Mouse (Mus musculus) forebrain, embryonic 11.5 days (tissue): ENCODE measurements around the gene Calhm3. TPM values are rescaled to one million over a fixed set of nuclear protein-coding genes. Genes with fewer than 3 reads are reported as not detected.
"Not testable (repeated sequence)": the region's sequence is repeated elsewhere in the genome, so short reads cannot be mapped to it uniquely, and the experiment has no call there.

Experiments
- ATAC-seq: fragments of 200-750 bp; cut with Nextera tagmentation; replicated peaks from 2 replicates; pipeline ENCODE4 v1.8.0; 2017; ENCODE audit warnings: moderate TSS enrichment; ENCODE audit not compliant: low FRiP score
- DNase-seq: peaks from one replicate; pipeline ENCODE4 v3.0.0-alpha.2; 2017; ENCODE audit warnings: low spot score
- H3K27ac ChIP-seq: fragments of 300-500 bp; sonication (generic); 2 replicates; pipeline ENCODE4 v1.5.1; 2014; ENCODE audit warnings: low read depth, low read length
- H3K27me3 ChIP-seq: fragments of 300-500 bp; sonication (generic); 2 replicates; pipeline ENCODE4 v1.6.1; 2014; ENCODE audit warnings: mild to moderate bottlenecking, low read length, mixed read lengths; ENCODE audit not compliant: control insufficient read depth, insufficient read depth
- H3K36me3 ChIP-seq: fragments of 300-500 bp; sonication (generic); 2 replicates; pipeline ENCODE4 v1.6.1; 2014; ENCODE audit warnings: mild to moderate bottlenecking, low read length, moderate library complexity, mixed read lengths; ENCODE audit not compliant: control insufficient read depth, insufficient read depth
- H3K4me1 ChIP-seq: fragments of 300-500 bp; sonication (generic); replicated peaks from 2 replicates; pipeline ENCODE4 v1.6.1; 2014; ENCODE audit warnings: low read length, mixed read lengths; ENCODE audit not compliant: control insufficient read depth, insufficient read depth
- H3K4me2 ChIP-seq: fragments of 300-500 bp; sonication (generic); 2 replicates; pipeline ENCODE4 v1.6.1; 2014; ENCODE audit warnings: low read depth, mild to moderate bottlenecking, low read length, moderate library complexity, mixed read lengths; ENCODE audit not compliant: severe bottlenecking
- H3K4me3 ChIP-seq: fragments of 300-500 bp; sonication (generic); 2 replicates; pipeline ENCODE4 v1.5.1; 2014; ENCODE audit warnings: low read depth, low read length
- H3K9ac ChIP-seq: fragments of 300-500 bp; sonication (generic); 2 replicates; pipeline ENCODE4 v1.6.1; 2014; ENCODE audit warnings: low read length
- H3K9me3 ChIP-seq: fragments of 300-500 bp; sonication (generic); 2 replicates; pipeline ENCODE4 v1.6.1; 2016; ENCODE audit warnings: low read length, mixed read lengths; ENCODE audit not compliant: control insufficient read depth
- WGBS: fragments of 180-500 bp; shearing (Covaris S2); extraction: QIAGEN DNeasy Blood & Tissue Kit; methylation state at CpG from one replicate; pipeline ENCODE4 v1.1.7; 2014; 5-methylcytosine and 5-hydroxymethylcytosine counted together
- polyA plus RNA-seq: library from polyadenylated mRNA; unstranded; fragments of >200 nt; fragmentation: Nextera tagmentation; extraction: Ambion mirVana; gene quantifications from 2 replicates; pipeline ENCODE4 v1.2.1, GENCODE M21; 2014

Calhm3 gene
- polyA plus RNA-seq, 1 experiment from 2014 or later = not detected

GRCm38 (mm10) chr19:47139611-47140010, 18.0 kb downstream of the Calhm3 start:
- H3K27ac ChIP-seq, H3K4me1 ChIP-seq, H3K9me3 ChIP-seq, H3K9ac ChIP-seq, ATAC-seq, H3K36me3 ChIP-seq, H3K4me2 ChIP-seq, DNase-seq, H3K27me3 ChIP-seq, H3K4me3 ChIP-seq: not testable (repeated sequence)
- 51% methylated on average over 7 of the region's 7 CpGs for WGBS

DNA sequence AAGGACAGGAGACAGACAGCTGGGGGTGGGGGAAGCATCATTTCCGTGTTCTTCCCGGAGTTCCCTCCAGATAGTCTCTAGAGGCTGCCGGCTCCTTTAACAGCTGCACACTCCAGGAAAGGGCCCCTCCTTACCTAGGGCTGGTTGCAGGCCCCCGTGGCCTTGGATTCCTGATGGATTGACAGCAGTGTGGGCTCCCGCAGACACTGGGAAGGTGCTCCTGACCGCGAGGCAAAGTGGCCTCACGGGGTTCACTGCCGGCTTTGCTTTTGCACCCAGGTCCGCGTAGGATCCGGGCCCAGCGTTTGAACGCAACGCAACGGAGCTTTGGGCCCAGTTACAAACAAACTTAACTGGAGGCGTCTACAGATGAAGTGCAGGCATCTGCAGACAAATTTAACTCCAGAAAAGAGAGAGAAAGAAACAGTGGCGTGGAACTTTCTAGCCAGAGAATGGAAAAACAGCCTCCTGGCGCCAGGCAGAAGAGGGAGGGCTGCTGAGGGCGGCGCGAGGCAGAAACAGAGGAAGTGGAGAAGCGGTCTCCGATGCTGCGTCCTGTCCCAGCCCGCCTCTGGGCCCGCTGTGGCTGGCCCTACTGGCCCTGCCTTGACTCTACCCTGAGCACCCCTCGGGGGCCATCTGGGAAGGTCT, 19.7 kb downstream of the Calhm3 start, which contains the start of gene Calhm2:
Calhm2 (minus strand) TSS at position 524 of the 651 bp plus-strand sequence.
- H3K27ac ChIP-seq = no peak within 1 kb of the TSS
- no peaks in the 10 kb centered on the region for H3K27me3 ChIP-seq
- no peaks in the 10 kb centered on the region for H3K36me3 ChIP-seq
- H3K4me2 ChIP-seq = peak within 1 kb of the TSS; percentile 41
- H3K9ac ChIP-seq = peak within 1 kb of the TSS; percentile 62
- no peaks in the 10 kb centered on the region for H3K9me3 ChIP-seq
- ATAC-seq (no peak; the same call in 1 of the 2 replicates), DNase-seq (peak; percentile 57)
- H3K4me3 ChIP-seq = peak within 1 kb of the TSS; percentile 14; the same call in 1 of the 2 replicates
- peaks cover 2% of the 10 kb centered on the region; the same call in 1 of the 2 replicates for H3K4me1 ChIP-seq
- 12% methylated on average over 28 of the region's 28 CpGs for WGBS

- DNase-seq = no peak
- WGBS = 62% methylated on average over 6 of the region's 6 CpGs
- H3K9ac ChIP-seq = no peak overlapping the region
- no peaks in the 10 kb centered on the region for H3K27me3 ChIP-seq
- no peaks in the 10 kb centered on the region for H3K36me3 ChIP-seq
- H3K4me3 ChIP-seq = no peak overlapping the region
- H3K27ac ChIP-seq = no peak overlapping the region
- no peak for ATAC-seq
- peak overlapping the region; percentile 41; the same call in 1 of the 2 replicates for H3K4me2 ChIP-seq
- H3K4me1 ChIP-seq = peaks cover 2% of the 10 kb centered on the region; the same call in 1 of the 2 replicates
- no peaks in the 10 kb centered on the region for H3K9me3 ChIP-seq
These were observed 20.4 kb downstream of the Calhm3 start for GRCm38 (mm10) chr19:47137051-47137581.

DNA sequence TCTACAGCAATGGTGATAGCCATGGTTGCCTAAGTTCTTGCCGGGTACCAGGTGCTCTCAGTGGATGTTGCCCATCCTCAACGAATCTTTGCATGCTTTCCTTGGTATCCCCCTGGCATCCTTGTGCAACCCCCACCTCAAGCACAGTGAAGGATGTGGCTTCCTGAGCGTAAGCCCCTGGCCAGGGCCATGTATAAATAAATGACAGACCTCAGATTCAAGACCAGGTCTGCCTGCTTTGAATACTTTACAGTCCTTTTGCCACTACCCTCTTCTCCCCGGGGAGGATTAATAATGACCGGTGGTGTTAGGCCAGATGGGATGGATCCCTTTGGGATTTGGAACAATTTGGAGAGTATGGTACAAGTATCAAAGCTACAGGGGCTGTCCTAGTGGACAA, 21.4 kb downstream of the Calhm3 start:
- 84% methylated on average over 5 of the region's 5 CpGs for WGBS

DNA sequence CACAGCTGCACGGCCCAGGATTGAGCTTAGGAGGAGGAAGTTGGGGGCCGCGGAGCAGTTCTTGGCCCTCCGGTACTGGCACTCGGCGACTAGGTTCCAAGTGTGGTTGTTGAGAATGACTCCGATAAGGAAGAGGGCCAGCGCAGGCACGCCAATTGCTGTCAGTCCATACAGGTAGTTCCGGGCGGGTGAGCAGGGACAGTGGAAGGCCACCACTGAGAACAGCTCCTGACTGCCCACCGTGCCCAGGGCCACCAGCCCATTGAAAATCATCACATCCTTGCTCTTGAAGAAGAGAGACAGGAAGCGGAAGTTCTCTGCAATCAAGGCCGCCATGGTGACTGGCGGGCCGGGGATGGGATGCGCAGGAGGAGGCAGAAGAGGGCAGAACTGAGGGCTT, 22.0 kb downstream of the Calhm3 start:
- Histone ChIP-seq H3K9ac (no peak overlapping the region), H3K4me2 (no peak overlapping the region), H3K27me3 (no peaks in the 10 kb centered on the region), H3K4me1 (peaks cover 2% of the 10 kb centered on the region; the same call in 1 of the 2 replicates), H3K36me3 (no peaks in the 10 kb centered on the region; the same call in 1 of the 2 replicates), H3K27ac (no peak overlapping the region), H3K9me3 (no peaks in the 10 kb centered on the region), H3K4me3 (no peak overlapping the region)
- DNase-seq (no peak), ATAC-seq (no peak)
- WGBS = 92% methylated on average over 17 of the region's 17 CpGs

More for the DNA sequence above, 21.4 kb downstream of the Calhm3 start:
- Histone ChIP-seq H3K4me1 (peaks cover 2% of the 10 kb centered on the region; the same call in 1 of the 2 replicates), H3K9ac (no peak overlapping the region), H3K27me3 (no peaks in the 10 kb centered on the region), H3K4me3 (no peak overlapping the region), H3K36me3 (no peaks in the 10 kb centered on the region), H3K27ac (no peak overlapping the region), H3K9me3 (no peaks in the 10 kb centered on the region), H3K4me2 (no peak overlapping the region)
- no peak for ATAC-seq
- DNase-seq = no peak

- Histone ChIP-seq H3K4me1 (peaks cover 2% of the 10 kb centered on the region; the same call in 1 of the 2 replicates), H3K27me3 (no peaks in the 10 kb centered on the region), H3K4me2 (no peak overlapping the region), H3K36me3 (peaks cover 7% of the 10 kb centered on the region; the same call in 1 of the 2 replicates), H3K9me3 (no peaks in the 10 kb centered on the region), H3K4me3 (no peak overlapping the region), H3K27ac (no peak overlapping the region), H3K9ac (no peak overlapping the region)
- DNase-seq (no peak), ATAC-seq (no peak)
- 89% methylated on average over 7 of the region's 7 CpGs for WGBS
These were observed 24.4 kb downstream of the Calhm3 start for GRCm38 (mm10) chr19:47133161-47133560.

- H3K4me1 ChIP-seq = no peaks in the 10 kb centered on the region
- WGBS = 97% methylated on average over 15 of the region's 15 CpGs
- no peak overlapping the region for H3K27ac ChIP-seq
- no peaks in the 10 kb centered on the region for H3K27me3 ChIP-seq
- ATAC-seq = no peak
- DNase-seq = no peak
- peaks cover 10% of the 10 kb centered on the region; the same call in 1 of the 2 replicates for H3K36me3 ChIP-seq
- no peak overlapping the region for H3K4me3 ChIP-seq
- no peak overlapping the region for H3K4me2 ChIP-seq
- H3K9me3 ChIP-seq = no peaks in the 10 kb centered on the region
- H3K9ac ChIP-seq = no peak overlapping the region
These were observed 26.9 kb downstream of the Calhm3 start for GRCm38 (mm10) chr19:47130551-47131125.

DNA sequence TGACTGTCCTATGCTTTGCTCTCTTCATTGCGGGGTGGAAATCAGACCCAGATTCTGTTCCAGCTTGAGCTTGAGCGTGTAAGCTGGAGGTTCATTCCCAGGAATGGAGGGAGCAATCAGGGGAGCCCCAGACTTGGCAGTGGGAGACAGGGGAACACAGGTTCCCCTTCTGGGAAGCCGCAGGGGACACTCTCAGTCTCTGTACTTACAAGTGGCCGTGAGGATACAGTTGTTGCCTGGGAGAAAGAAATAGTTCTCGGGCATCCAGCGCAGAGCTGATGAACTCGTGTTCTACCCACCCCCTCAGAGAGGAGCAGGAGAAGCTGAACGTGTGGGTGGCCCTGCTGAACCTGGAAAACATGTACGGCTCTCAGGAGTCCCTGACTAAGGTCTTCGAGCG, 28.7 kb downstream of the Calhm3 start:
- Histone ChIP-seq H3K4me1 (no peaks in the 10 kb centered on the region), H3K9ac (no peak overlapping the region), H3K9me3 (no peaks in the 10 kb centered on the region), H3K27me3 (no peaks in the 10 kb centered on the region), H3K36me3 (peaks cover 10% of the 10 kb centered on the region; the same call in 1 of the 2 replicates), H3K4me3 (no peak overlapping the region), H3K27ac (no peak overlapping the region), H3K4me2 (no peak overlapping the region)
- ATAC-seq (no peak), DNase-seq (no peak)
- 93% methylated on average over 11 of the region's 11 CpGs for WGBS
